Mouse (Mus musculus) midbrain, embryonic 11.5 days (tissue): ENCODE data around the gene Rassf2. TPM values are rescaled to one million over a fixed set of nuclear protein-coding genes. Genes with fewer than 3 reads are reported as not detected.

Experiments
- ATAC-seq: fragments of 200-750 bp; cut with Nextera tagmentation; 2 replicates; pipeline ENCODE4 v1.8.0; 2017; ENCODE audit warnings: moderate TSS enrichment, moderate library complexity; ENCODE audit not compliant: low FRiP score
- DNase-seq: peaks from one replicate; pipeline ENCODE4 v3.0.0; 2015; ENCODE audit warnings: low spot score; ENCODE audit errors: missing footprints
- H3K27ac ChIP-seq: fragments of 300-500 bp; sonication (generic); 2 replicates; pipeline ENCODE4 v1.5.1; 2014; ENCODE audit warnings: low read depth, low read length
- H3K27me3 ChIP-seq: fragments of 300-500 bp; sonication (generic); 2 replicates; pipeline ENCODE4 v1.6.1; 2014; ENCODE audit warnings: mild to moderate bottlenecking, low read length, moderate library complexity, mixed read lengths; ENCODE audit not compliant: control insufficient read depth, insufficient read depth
- H3K36me3 ChIP-seq: fragments of 300-500 bp; sonication (generic); 2 replicates; pipeline ENCODE4 v1.6.1; 2014; ENCODE audit warnings: mild to moderate bottlenecking, low read length, moderate library complexity, mixed read lengths; ENCODE audit not compliant: control insufficient read depth, insufficient read depth
- H3K4me1 ChIP-seq: fragments of 300-500 bp; sonication (generic); 2 replicates; pipeline ENCODE4 v1.6.1; 2014; ENCODE audit warnings: low read length; ENCODE audit not compliant: control insufficient read depth, insufficient read depth
- H3K4me2 ChIP-seq: fragments of 300-500 bp; sonication (generic); 2 replicates; pipeline ENCODE4 v1.6.1; 2014; ENCODE audit warnings: mild to moderate bottlenecking, moderate library complexity
- H3K4me3 ChIP-seq: fragments of 300-500 bp; sonication (generic); 2 replicates; pipeline ENCODE4 v1.5.1; 2014; ENCODE audit warnings: low read depth, low read length
- H3K9ac ChIP-seq: fragments of 300-500 bp; sonication (generic); 2 replicates; pipeline ENCODE4 v1.6.1; 2014; ENCODE audit warnings: low read length
- H3K9me3 ChIP-seq: fragments of 300-500 bp; sonication (generic); 2 replicates; pipeline ENCODE4 v1.6.1; 2016; ENCODE audit warnings: low read length; ENCODE audit not compliant: control insufficient read depth
- whole genome bisulfite sequencing: fragments of 180-500 bp; shearing (Covaris S2); extraction: QIAGEN DNeasy Blood & Tissue Kit; methylation state at CpG from one replicate; pipeline ENCODE4 v1.1.7; 2014; 5-methylcytosine and 5-hydroxymethylcytosine counted together
- polyA plus RNA-seq: library from polyadenylated mRNA; unstranded; fragments of >200 nt; fragmentation: Nextera tagmentation; extraction: Ambion mirVana; gene quantifications from 2 replicates; pipeline ENCODE4 v1.2.1, GENCODE M21; 2014

Gene Rassf2
- polyA plus RNA-seq, 1 experiment from 2014 or later: 32.3 TPM

GRCm38 (mm10) chr2:131955264-131955663, 74.8 kb downstream of the Rassf2 start:
- H3K27ac ChIP-seq: no peak overlapping the region
- DNase-seq (peak; percentile 90), ATAC-seq (peak; percentile 66; the same call in 1 of the 2 replicates)
- peaks cover 5% of the 10 kb centered on the region; the same call in 1 of the 2 replicates for H3K4me1 ChIP-seq
- H3K27me3 ChIP-seq: peaks cover 16% of the 10 kb centered on the region
- H3K9me3 ChIP-seq: no peaks in the 10 kb centered on the region
- no peak overlapping the region for H3K9ac ChIP-seq
- H3K4me3 ChIP-seq: peak overlapping the region; percentile 29
- peak overlapping the region; percentile 50 for H3K4me2 ChIP-seq
- H3K36me3 ChIP-seq: no peaks in the 10 kb centered on the region
- WGBS: 4% methylated on average over 17 of the region's 17 CpGs

DNA sequence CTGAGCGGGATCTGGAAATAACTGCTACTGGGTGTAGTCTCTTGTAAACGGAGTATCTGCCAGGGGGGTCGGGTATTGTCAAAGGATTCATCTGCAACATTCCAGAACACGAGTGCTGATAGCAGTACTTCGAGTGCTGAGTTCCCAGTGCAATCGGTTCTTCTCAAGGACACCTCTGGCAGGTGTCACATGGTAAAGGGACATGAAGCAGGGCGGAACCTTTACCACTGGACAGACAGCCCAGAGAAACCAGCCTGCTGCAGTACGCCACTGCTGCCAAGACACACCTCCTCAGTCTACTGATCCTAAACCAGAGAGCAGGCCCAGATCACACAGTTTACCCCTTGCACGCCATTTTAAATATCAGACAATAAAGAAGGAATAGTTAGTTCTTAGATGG, 75.2 kb downstream of the Rassf2 start:
- Histone ChIP-seq H3K36me3 (no peaks in the 10 kb centered on the region), H3K27ac (no peak overlapping the region), H3K4me2 (peak overlapping the region; percentile 50), H3K9ac (no peak overlapping the region), H3K4me1 (peaks cover 5% of the 10 kb centered on the region; the same call in 1 of the 2 replicates), H3K9me3 (no peaks in the 10 kb centered on the region), H3K4me3 (peak overlapping the region; percentile 29), H3K27me3 (peaks cover 16% of the 10 kb centered on the region)
- ATAC-seq (peak; percentile 38; the same call in 1 of the 2 replicates), DNase-seq (no peak)
- 64% methylated on average over 9 of the region's 9 CpGs for WGBS

- no peaks in the 10 kb centered on the region for H3K36me3 ChIP-seq
- H3K4me1 ChIP-seq: peaks cover 5% of the 10 kb centered on the region; the same call in 1 of the 2 replicates
- H3K9ac ChIP-seq: no peak overlapping the region
- H3K27me3 ChIP-seq: peaks cover 16% of the 10 kb centered on the region
- no peak overlapping the region for H3K27ac ChIP-seq
- 90% methylated on average over 4 of the region's 4 CpGs for WGBS
- peak; percentile 73 for DNase-seq
- no peak overlapping the region for H3K4me3 ChIP-seq
- no peaks in the 10 kb centered on the region for H3K9me3 ChIP-seq
- no peak for ATAC-seq
- no peak overlapping the region for H3K4me2 ChIP-seq
Measured at GRCm38 (mm10) chr2:131953711-131954110, 76.3 kb downstream of the Rassf2 start.

GRCm38 (mm10) chr2:131952961-131953538, 77.0 kb downstream of the Rassf2 start:
- Histone ChIP-seq H3K9me3 (no peaks in the 10 kb centered on the region), H3K4me3 (no peak overlapping the region), H3K4me2 (peak overlapping the region; percentile 22), H3K27ac (no peak overlapping the region), H3K27me3 (peaks cover 16% of the 10 kb centered on the region), H3K9ac (no peak overlapping the region), H3K36me3 (no peaks in the 10 kb centered on the region), H3K4me1 (peaks cover 5% of the 10 kb centered on the region; the same call in 1 of the 2 replicates)
- peak; percentile 85 for DNase-seq
- no peak for ATAC-seq
- WGBS: 20% methylated on average over 29 of the region's 29 CpGs

- ATAC-seq (no peak), DNase-seq (peak; percentile 72)
- Histone ChIP-seq H3K4me1 (peaks cover 5% of the 10 kb centered on the region; the same call in 1 of the 2 replicates), H3K9ac (no peak overlapping the region), H3K4me2 (no peak overlapping the region), H3K27ac (no peak overlapping the region), H3K27me3 (peaks cover 16% of the 10 kb centered on the region), H3K4me3 (no peak overlapping the region), H3K36me3 (no peaks in the 10 kb centered on the region), H3K9me3 (no peaks in the 10 kb centered on the region)
- WGBS: 64% methylated on average over 2 of the region's 2 CpGs
Measured at GRCm38 (mm10) chr2:131952456-131952855, 77.6 kb downstream of the Rassf2 start.

GRCm38 (mm10) chr2:131950598-131951095, 79.4 kb downstream of the Rassf2 start, which contains the start of gene Prnd:
Gene Prnd, plus strand, starts transcription at chr2:131950861.
- Histone ChIP-seq H3K4me3 (no peak within 1 kb of the TSS), H3K4me1 (peaks cover 5% of the 10 kb centered on the region; the same call in 1 of the 2 replicates), H3K36me3 (no peaks in the 10 kb centered on the region), H3K9me3 (no peaks in the 10 kb centered on the region), H3K27ac (no peak within 1 kb of the TSS), H3K4me2 (no peak within 1 kb of the TSS), H3K9ac (no peak within 1 kb of the TSS), H3K27me3 (peaks cover 16% of the 10 kb centered on the region)
- ATAC-seq: no peak
- WGBS: 13% methylated on average over 11 of the region's 11 CpGs
- DNase-seq: peak; percentile 82

GRCm38 (mm10) chr2:131949767-131950597, 80.1 kb downstream of the Rassf2 start:
- no peaks in the 10 kb centered on the region for H3K9me3 ChIP-seq
- peaks cover 5% of the 10 kb centered on the region; the same call in 1 of the 2 replicates for H3K4me1 ChIP-seq
- no peak overlapping the region for H3K9ac ChIP-seq
- DNase-seq (peak; percentile 93), ATAC-seq (peak; percentile 41; the same call in 1 of the 2 replicates)
- H3K36me3 ChIP-seq: no peaks in the 10 kb centered on the region
- WGBS: 47% methylated on average over 9 of the region's 9 CpGs
- no peak overlapping the region for H3K27ac ChIP-seq
- H3K27me3 ChIP-seq: peaks cover 16% of the 10 kb centered on the region
- H3K4me2 ChIP-seq: no peak overlapping the region
- no peak overlapping the region for H3K4me3 ChIP-seq

GRCm38 (mm10) chr2:131948916-131949639, 81.0 kb downstream of the Rassf2 start:
- no peaks in the 10 kb centered on the region for H3K9me3 ChIP-seq
- no peak overlapping the region for H3K4me3 ChIP-seq
- no peak overlapping the region for H3K27ac ChIP-seq
- H3K27me3 ChIP-seq: peaks cover 10% of the 10 kb centered on the region
- peak; percentile 14 for DNase-seq
- H3K36me3 ChIP-seq: no peaks in the 10 kb centered on the region
- no peak for ATAC-seq
- H3K9ac ChIP-seq: no peak overlapping the region
- H3K4me1 ChIP-seq: peaks cover 5% of the 10 kb centered on the region; the same call in 1 of the 2 replicates
- WGBS: 77% methylated on average over 11 of the region's 11 CpGs
- H3K4me2 ChIP-seq: no peak overlapping the region
